Mouse (Mus musculus): ENCODE data around the gene Gm5622. TPM values are rescaled to one million over a fixed set of nuclear protein-coding genes. Genes with fewer than 3 reads are reported as not detected.
"Not testable (repeated sequence)": the region's sequence is repeated elsewhere in the genome, so short reads cannot be mapped to it uniquely, and the experiment has no call there.

The Gm5622 gene
- polyA plus RNA-seq (2012; rRNA removed) = not detected in 2 replicates

- Histone ChIP-seq H3K4me1 (ENCODE audit: control insufficient read depth, insufficient read depth, low read length) (no peaks in the 10 kb centered on the region), H3K27me3 (ENCODE audit: control insufficient read depth, insufficient read depth, low read length) (no peaks in the 10 kb centered on the region), H3K27ac (ENCODE audit: insufficient read depth, low read length) (no peak within 1 kb of the TSS), H3K4me3 (replicated peaks; ENCODE audit: insufficient read depth, low read depth, low read length) (no peak within 1 kb of the TSS)
- WGBS = 92% methylated on average over 4 of the region's 4 CpGs
- TF ChIP-seq POLR2A (IDR thresholded peaks at IDR 0.05; ENCODE audit: borderline replicate concordance, insufficient read depth, low read length) (no peak), CTCF (IDR thresholded peaks at IDR 0.05; ENCODE audit: borderline replicate concordance, insufficient read depth, low read depth, low read length) (no peak)
- DNase-seq = no peak
Observed at GRCm38 (mm10) chr14:51552490-51552889, at the start of gene Gm5622. Gene Gm5622 (plus strand): TSS chr14:51552790.

GRCm38 (mm10) chr14:51507416-51507815, 45.2 kb upstream of the Gm5622 start:
- no peaks in the 10 kb centered on the region for H3K27me3 ChIP-seq (ENCODE audit: control insufficient read depth, insufficient read depth, low read length)
- H3K4me3 ChIP-seq (replicated peaks; ENCODE audit: insufficient read depth, low read depth, low read length) = no peak overlapping the region
- DNase-seq = no peak
- H3K27ac ChIP-seq (ENCODE audit: insufficient read depth, low read length) = no peak overlapping the region
- TF ChIP-seq CTCF (IDR thresholded peaks at IDR 0.05; ENCODE audit: borderline replicate concordance, insufficient read depth, low read depth, low read length) (no peak), POLR2A (IDR thresholded peaks at IDR 0.05; ENCODE audit: borderline replicate concordance, insufficient read depth, low read length) (no peak)
- WGBS = 94% methylated on average over 8 of the region's 8 CpGs
- no peaks in the 10 kb centered on the region for H3K4me1 ChIP-seq (ENCODE audit: control insufficient read depth, insufficient read depth, low read length)

- 88% methylated on average over 2 of the region's 2 CpGs for WGBS
- not testable (repeated sequence) for H3K4me3 ChIP-seq (replicated peaks; ENCODE audit: insufficient read depth, low read depth, low read length); H3K4me1 ChIP-seq (ENCODE audit: control insufficient read depth, insufficient read depth, low read length); H3K27me3 ChIP-seq (ENCODE audit: control insufficient read depth, insufficient read depth, low read length); H3K27ac ChIP-seq (ENCODE audit: insufficient read depth, low read length); DNase-seq
Observed at GRCm38 (mm10) chr14:51573963-51574362, 21.4 kb downstream of the Gm5622 start, which contains the start of gene Gm17175. Gene Gm17175 (minus strand): TSS chr14:51574063.

- not testable (repeated sequence) for H3K27ac ChIP-seq (ENCODE audit: insufficient read depth, low read length); H3K4me1 ChIP-seq (ENCODE audit: control insufficient read depth, insufficient read depth, low read length); DNase-seq; H3K27me3 ChIP-seq (ENCODE audit: control insufficient read depth, insufficient read depth, low read length); H3K4me3 ChIP-seq (replicated peaks; ENCODE audit: insufficient read depth, low read depth, low read length)
- WGBS = 92% methylated on average over 4 of the region's 4 CpGs
Observed at GRCm38 (mm10) chr14:51592039-51592438, 39.4 kb downstream of the Gm5622 start, which contains the start of gene Gm17174. Gene Gm17174 (minus strand): TSS chr14:51592139.

- H3K4me1 ChIP-seq (ENCODE audit: control insufficient read depth, insufficient read depth, low read length) = no peaks in the 10 kb centered on the region
- no peak within 1 kb of the TSS for H3K4me3 ChIP-seq (replicated peaks; ENCODE audit: insufficient read depth, low read depth, low read length)
- no peak for TF ChIP-seq POLR2A (IDR thresholded peaks at IDR 0.05; ENCODE audit: borderline replicate concordance, insufficient read depth, low read length)
- H3K27me3 ChIP-seq (ENCODE audit: control insufficient read depth, insufficient read depth, low read length) = no peaks in the 10 kb centered on the region
- no peak within 1 kb of the TSS for H3K27ac ChIP-seq (ENCODE audit: insufficient read depth, low read length)
- DNase-seq = no peak
- WGBS = 80% methylated on average over 1 of the region's 1 CpGs
Observed at GRCm38 (mm10) chr14:51611210-51611609, 58.6 kb downstream of the Gm5622 start, which contains the start of gene Gm17078. Gene Gm17078 (minus strand): TSS chr14:51611310.

- 100% methylated on average over 1 of the region's 1 CpGs for WGBS
- H3K4me1 ChIP-seq (ENCODE audit: control insufficient read depth, insufficient read depth, low read length); H3K27ac ChIP-seq (ENCODE audit: insufficient read depth, low read length); H3K27me3 ChIP-seq (ENCODE audit: control insufficient read depth, insufficient read depth, low read length); H3K4me3 ChIP-seq (replicated peaks; ENCODE audit: insufficient read depth, low read depth, low read length): not testable (repeated sequence)
- DNase-seq = peak; percentile 9 to 12
Observed at GRCm38 (mm10) chr14:51632426-51632825, 79.8 kb downstream of the Gm5622 start.

GRCm38 (mm10) chr14:51635566-51635965, 83.0 kb downstream of the Gm5622 start, which contains the start of gene Gm4181:
Gene Gm4181 (minus strand): TSS chr14:51635666.
- DNase-seq; H3K27me3 ChIP-seq (ENCODE audit: control insufficient read depth, insufficient read depth, low read length); H3K4me3 ChIP-seq (replicated peaks; ENCODE audit: insufficient read depth, low read depth, low read length); H3K4me1 ChIP-seq (ENCODE audit: control insufficient read depth, insufficient read depth, low read length); H3K27ac ChIP-seq (ENCODE audit: insufficient read depth, low read length): not testable (repeated sequence)
- 73% methylated on average over 1 of the region's 1 CpGs for WGBS

- H3K27me3 ChIP-seq (ENCODE audit: control insufficient read depth, insufficient read depth, low read length) = no peaks in the 10 kb centered on the region
- H3K4me1 ChIP-seq (ENCODE audit: control insufficient read depth, insufficient read depth, low read length) = no peaks in the 10 kb centered on the region
- TF ChIP-seq POLR2A (IDR thresholded peaks at IDR 0.05; ENCODE audit: borderline replicate concordance, insufficient read depth, low read length) (no peak), CTCF (IDR thresholded peaks at IDR 0.05; ENCODE audit: borderline replicate concordance, insufficient read depth, low read depth, low read length) (no peak)
- no peak overlapping the region for H3K27ac ChIP-seq (ENCODE audit: insufficient read depth, low read length)
- DNase-seq = no peak
- 89% methylated on average over 5 of the region's 5 CpGs for WGBS
- H3K4me3 ChIP-seq (replicated peaks; ENCODE audit: insufficient read depth, low read depth, low read length) = no peak overlapping the region
Observed at GRCm38 (mm10) chr14:51677269-51677668, 124.7 kb downstream of the Gm5622 start.

GRCm38 (mm10) chr14:51695368-51695767, 142.8 kb downstream of the Gm5622 start, which contains the start of gene Gm17079:
Gene Gm17079 (minus strand): TSS chr14:51695468.
- 80% methylated on average over 2 of the region's 2 CpGs for WGBS

More at GRCm38 (mm10) chr14:51695368-51695767, 142.8 kb downstream of the Gm5622 start, which contains the start of gene Gm17079:
- H3K27me3 ChIP-seq (ENCODE audit: control insufficient read depth, insufficient read depth, low read length); H3K4me3 ChIP-seq (replicated peaks; ENCODE audit: insufficient read depth, low read depth, low read length); DNase-seq; H3K4me1 ChIP-seq (ENCODE audit: control insufficient read depth, insufficient read depth, low read length); H3K27ac ChIP-seq (ENCODE audit: insufficient read depth, low read length): not testable (repeated sequence)

Other genes starting within 250 kb of the Gm5622 start
- gene Gm7247, start 191.0 kb upstream of the Gm5622 start, polyA plus RNA-seq (2012; rRNA removed) = not detected in 2 replicates
- gene Vmn2r88, start 142.0 kb upstream of the Gm5622 start, polyA plus RNA-seq (2012; rRNA removed) = not detected in 2 replicates
- gene Vmn2r89, start 100.9 kb upstream of the Gm5622 start, polyA plus RNA-seq (2012; rRNA removed) = not detected in 2 replicates
- not detected in 2 replicates for gene Gm17175, start 21.3 kb downstream of the Gm5622 start, polyA plus RNA-seq (2012; rRNA removed)
- not detected in 2 replicates for gene Gm17174, start 39.3 kb downstream of the Gm5622 start, polyA plus RNA-seq (2012; rRNA removed)
- gene Gm17078, start 58.5 kb downstream of the Gm5622 start, polyA plus RNA-seq (2012; rRNA removed) = not detected in 2 replicates
- not detected in 2 replicates for gene Gm4181, start 82.9 kb downstream of the Gm5622 start, polyA plus RNA-seq (2012; rRNA removed)
- gene Gm17079, start 142.7 kb downstream of the Gm5622 start, polyA plus RNA-seq (2012; rRNA removed) = not detected in 2 replicates
- not detected in 2 replicates for gene Gm5800, start 164.4 kb downstream of the Gm5622 start, polyA plus RNA-seq (2012; rRNA removed)
- not detected in 2 replicates for gene Ang4, start 220.8 kb downstream of the Gm5622 start, polyA plus RNA-seq (2012; rRNA removed)
- not detected in 2 replicates for gene AY358078, start 247.3 kb downstream of the Gm5622 start, polyA plus RNA-seq (2012; rRNA removed)